Mouse (Mus musculus) hindbrain, embryonic 14.5 days (tissue): ENCODE data around the gene Lmbr1. TPM values are rescaled to one million over a fixed set of nuclear protein-coding genes. Genes with fewer than 3 reads are reported as not detected.

ENCODE experiments used
- ATAC-seq: fragments of 200-750 bp; cut with Nextera tagmentation; 2 replicates; pipeline ENCODE4 v1.8.0; 2017; ENCODE audit warnings: moderate number of reproducible peaks, mild to moderate bottlenecking, moderate TSS enrichment, moderate library complexity; ENCODE audit not compliant: low FRiP score
- DNase-seq: peaks from one replicate; pipeline ENCODE4 v3.0.0-alpha.2; 2015; ENCODE audit warnings: low spot score
- H3K27ac ChIP-seq: fragments of 300-500 bp; sonication (generic); 2 replicates; pipeline ENCODE4 v1.5.1; 2014; ENCODE audit warnings: mild to moderate bottlenecking, moderate library complexity
- H3K27me3 ChIP-seq: fragments of 300-500 bp; sonication (generic); 2 replicates; pipeline ENCODE4 v1.6.1; 2014; ENCODE audit warnings: mild to moderate bottlenecking, low read length, mixed read lengths; ENCODE audit not compliant: control insufficient read depth, insufficient read depth
- H3K36me3 ChIP-seq: fragments of 300-500 bp; sonication (generic); replicated peaks from 2 replicates; pipeline ENCODE4 v1.6.1; 2014; ENCODE audit not compliant: control insufficient read depth, insufficient read depth
- H3K4me1 ChIP-seq: fragments of 300-500 bp; sonication (generic); replicated peaks from 2 replicates; pipeline ENCODE4 v1.6.1; 2014; ENCODE audit warnings: antibody characterized with exemption, low read length, mixed read lengths; ENCODE audit not compliant: control insufficient read depth, insufficient read depth
- H3K4me2 ChIP-seq: fragments of 300-500 bp; sonication (generic); replicated peaks from 2 replicates; pipeline ENCODE4 v1.6.1; 2014; ENCODE audit warnings: mild to moderate bottlenecking, moderate library complexity
- H3K4me3 ChIP-seq: fragments of 300-500 bp; sonication (generic); replicated peaks from 2 replicates; pipeline ENCODE4 v1.5.1; 2014; ENCODE audit warnings: mild to moderate bottlenecking, low read length
- H3K9ac ChIP-seq: fragments of 300-500 bp; sonication (generic); 2 replicates; pipeline ENCODE4 v1.6.1; 2014
- H3K9me3 ChIP-seq: fragments of 300-500 bp; sonication (generic); 2 replicates; pipeline ENCODE4 v1.6.1; 2016; ENCODE audit warnings: low read length; ENCODE audit not compliant: control insufficient read depth
- WGBS: fragments of 180-500 bp; shearing (Covaris S2); extraction: QIAGEN DNeasy Blood & Tissue Kit; methylation state at CpG from one replicate; pipeline ENCODE4 v1.1.7; 2014; 5-methylcytosine and 5-hydroxymethylcytosine counted together
- polyA plus RNA-seq: library from polyadenylated mRNA; unstranded; fragments of >200 nt; fragmentation: Nextera tagmentation; extraction: Ambion mirVana; gene quantifications from 2 replicates; pipeline ENCODE4 v1.2.1, GENCODE M21; 2014

The Lmbr1 gene
- polyA plus RNA-seq, 1 experiment from 2014 or later = 42.2 TPM

- 92% methylated on average over 7 of the region's 7 CpGs for WGBS
- no peak overlapping the region for H3K27ac ChIP-seq
- no peak for ATAC-seq
- H3K27me3 ChIP-seq = no peaks in the 10 kb centered on the region
- no peak overlapping the region for H3K9ac ChIP-seq
- H3K9me3 ChIP-seq = no peaks in the 10 kb centered on the region
- no peaks in the 10 kb centered on the region for H3K4me1 ChIP-seq
- peaks cover 5% of the 10 kb centered on the region; the same call in 1 of the 2 replicates for H3K36me3 ChIP-seq
- H3K4me3 ChIP-seq = no peak overlapping the region
- no peak for DNase-seq
- H3K4me2 ChIP-seq = no peak overlapping the region
Measured at GRCm38 (mm10) chr5:29224089-29224488, 154.1 kb downstream of the Lmbr1 start.

GRCm38 (mm10) chr5:29217997-29218396, 160.2 kb downstream of the Lmbr1 start:
- Histone ChIP-seq H3K27ac (no peak overlapping the region), H3K36me3 (no peaks in the 10 kb centered on the region), H3K4me3 (no peak overlapping the region), H3K9ac (no peak overlapping the region), H3K9me3 (no peaks in the 10 kb centered on the region), H3K4me2 (no peak overlapping the region), H3K27me3 (no peaks in the 10 kb centered on the region), H3K4me1 (no peaks in the 10 kb centered on the region)
- WGBS = 94% methylated on average over 3 of the region's 3 CpGs
- DNase-seq = no peak
- no peak for ATAC-seq

GRCm38 (mm10) chr5:29211980-29212555, 166.1 kb downstream of the Lmbr1 start:
- ATAC-seq = no peak

DNA sequence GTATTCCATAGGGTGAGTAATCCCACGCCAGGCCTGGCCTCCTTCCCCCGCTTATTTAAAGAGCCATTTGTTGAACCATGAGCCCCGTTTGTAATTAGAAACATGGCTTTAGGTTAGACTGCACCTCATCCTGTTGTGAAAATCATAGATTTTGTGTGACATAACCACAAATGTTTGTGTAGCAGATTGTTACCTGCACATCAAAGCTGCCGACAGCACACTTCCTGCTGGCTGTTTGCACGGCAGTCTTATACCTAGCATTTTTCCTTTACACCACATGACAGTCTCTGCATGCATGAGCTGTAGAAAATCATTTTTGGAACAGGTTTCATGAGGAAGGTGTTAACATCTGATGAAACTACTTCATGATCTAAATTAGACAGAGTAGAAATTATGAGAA, 172.5 kb downstream of the Lmbr1 start:
- H3K36me3 ChIP-seq = 0 out of 2 replicates have a peak, but pooled peaks cover 5% of the 10 kb centered on the region
- H3K27ac ChIP-seq = no peak overlapping the region
- H3K4me2 ChIP-seq = no peak overlapping the region
- 85% methylated on average over 5 of the region's 5 CpGs for WGBS
- H3K9ac ChIP-seq = no peak overlapping the region
- no peak overlapping the region for H3K4me3 ChIP-seq
- DNase-seq (no peak), ATAC-seq (no peak)
- H3K27me3 ChIP-seq = no peaks in the 10 kb centered on the region
- no peaks in the 10 kb centered on the region for H3K9me3 ChIP-seq
- H3K4me1 ChIP-seq = no peaks in the 10 kb centered on the region

More at GRCm38 (mm10) chr5:29211980-29212555, 166.1 kb downstream of the Lmbr1 start:
- Histone ChIP-seq H3K9me3 (no peaks in the 10 kb centered on the region), H3K27me3 (no peaks in the 10 kb centered on the region), H3K4me3 (no peak overlapping the region), H3K9ac (no peak overlapping the region), H3K4me1 (no peaks in the 10 kb centered on the region), H3K36me3 (no peaks in the 10 kb centered on the region), H3K4me2 (no peak overlapping the region), H3K27ac (no peak overlapping the region)
- no peak for DNase-seq
- 70% methylated on average over 4 of the region's 4 CpGs for WGBS

GRCm38 (mm10) chr5:29199868-29200267, 178.3 kb downstream of the Lmbr1 start:
- Histone ChIP-seq H3K9me3 (no peaks in the 10 kb centered on the region), H3K4me2 (no peak overlapping the region), H3K4me3 (no peak overlapping the region), H3K9ac (no peak overlapping the region), H3K36me3 (0 out of 2 replicates have a peak, but pooled peaks cover 5% of the 10 kb centered on the region), H3K4me1 (peaks cover 6% of the 10 kb centered on the region; the same call in 1 of the 2 replicates), H3K27me3 (no peaks in the 10 kb centered on the region), H3K27ac (no peak overlapping the region)
- DNase-seq (no peak), ATAC-seq (no peak)
- WGBS = 81% methylated on average over 3 of the region's 3 CpGs

DNA sequence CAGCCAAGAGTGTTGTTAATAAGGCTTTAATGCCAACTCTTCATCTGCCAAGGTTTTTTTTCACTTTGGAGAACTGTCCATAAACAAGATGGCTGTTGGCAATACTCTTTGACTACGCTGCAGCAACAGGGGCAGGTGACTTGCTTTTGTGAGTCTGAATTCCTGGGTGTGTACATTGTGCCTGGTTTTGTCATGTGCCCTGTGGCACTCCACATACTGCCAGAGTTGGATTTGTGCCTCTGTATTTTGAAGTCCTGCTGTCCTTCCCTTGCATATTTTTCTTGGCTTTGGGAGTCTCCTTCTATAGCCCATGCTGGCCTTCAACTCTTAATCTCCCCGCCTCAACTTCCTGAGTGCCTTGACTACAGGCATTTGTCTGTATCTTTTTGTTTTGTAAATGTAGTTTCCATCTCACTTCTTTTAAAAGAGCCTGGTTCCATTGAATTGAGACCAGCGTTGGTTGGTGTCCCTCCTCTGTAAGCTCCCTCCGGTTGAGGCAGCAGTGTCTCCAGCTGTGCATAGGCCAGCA, 179.2 kb downstream of the Lmbr1 start:
- Histone ChIP-seq H3K27me3 (no peaks in the 10 kb centered on the region), H3K4me1 (peaks cover 6% of the 10 kb centered on the region; the same call in 1 of the 2 replicates), H3K36me3 (0 out of 2 replicates have a peak, but pooled peaks cover 5% of the 10 kb centered on the region), H3K9ac (no peak overlapping the region), H3K9me3 (no peaks in the 10 kb centered on the region), H3K4me2 (no peak overlapping the region), H3K27ac (no peak overlapping the region), H3K4me3 (no peak overlapping the region)
- ATAC-seq = no peak
- DNase-seq = no peak
- 44% methylated on average over 4 of the region's 4 CpGs for WGBS

- Histone ChIP-seq H3K9ac (no peak overlapping the region), H3K4me2 (no peak overlapping the region), H3K9me3 (no peaks in the 10 kb centered on the region), H3K4me1 (peaks cover 6% of the 10 kb centered on the region; the same call in 1 of the 2 replicates), H3K27me3 (no peaks in the 10 kb centered on the region), H3K4me3 (no peak overlapping the region), H3K27ac (no peak overlapping the region), H3K36me3 (no peaks in the 10 kb centered on the region)
- no peak for DNase-seq
- no peak for ATAC-seq
- 94% methylated on average over 4 of the region's 4 CpGs for WGBS
Measured at GRCm38 (mm10) chr5:29197187-29197586, 181.0 kb downstream of the Lmbr1 start.

- no peaks in the 10 kb centered on the region for H3K36me3 ChIP-seq
- no peaks in the 10 kb centered on the region for H3K27me3 ChIP-seq
- H3K4me3 ChIP-seq = peak overlapping the region; percentile 53
- H3K27ac ChIP-seq = peak overlapping the region; percentile 70
- peak overlapping the region; percentile 60 for H3K9ac ChIP-seq
- ATAC-seq (peak; percentile 37; the same call in 1 of the 2 replicates), DNase-seq (no peak)
- peak overlapping the region; percentile 84 for H3K4me2 ChIP-seq
- 7% methylated on average over 12 of the region's 12 CpGs for WGBS
- no peaks in the 10 kb centered on the region for H3K9me3 ChIP-seq
- peaks cover 6% of the 10 kb centered on the region; the same call in 1 of the 2 replicates for H3K4me1 ChIP-seq
Measured at GRCm38 (mm10) chr5:29196264-29196658, 181.9 kb downstream of the Lmbr1 start.

- Histone ChIP-seq H3K4me1 (peaks cover 6% of the 10 kb centered on the region; the same call in 1 of the 2 replicates), H3K36me3 (no peaks in the 10 kb centered on the region), H3K4me3 (peak within 1 kb of the TSS; percentile 53), H3K27me3 (no peaks in the 10 kb centered on the region), H3K9me3 (no peaks in the 10 kb centered on the region), H3K27ac (peak within 1 kb of the TSS; percentile 90), H3K4me2 (peak within 1 kb of the TSS; percentile 84), H3K9ac (peak within 1 kb of the TSS; percentile 87)
- peak; percentile 98 for ATAC-seq
- under 1% methylated on average over 66 of the region's 70 CpGs for WGBS
- DNase-seq = peak; percentile 96
Measured at GRCm38 (mm10) chr5:29195570-29196263, 182.5 kb downstream of the Lmbr1 start, which contains the start of gene Rnf32. Gene Rnf32, plus strand, starts transcription at chr5:29195992.
